Mouse (Mus musculus) spleen, postnatal 36 days (tissue): ENCODE data around the gene Ccdc148.

ENCODE experiments used
- DNase-seq, 2 experiments: peaks; one replicate each; pipeline ENCODE4 v3.0.0; 2022; ENCODE audit warnings: low spot score in 2 of 2, mixed read lengths in 1 of 2

The Ccdc148 gene

DNA sequence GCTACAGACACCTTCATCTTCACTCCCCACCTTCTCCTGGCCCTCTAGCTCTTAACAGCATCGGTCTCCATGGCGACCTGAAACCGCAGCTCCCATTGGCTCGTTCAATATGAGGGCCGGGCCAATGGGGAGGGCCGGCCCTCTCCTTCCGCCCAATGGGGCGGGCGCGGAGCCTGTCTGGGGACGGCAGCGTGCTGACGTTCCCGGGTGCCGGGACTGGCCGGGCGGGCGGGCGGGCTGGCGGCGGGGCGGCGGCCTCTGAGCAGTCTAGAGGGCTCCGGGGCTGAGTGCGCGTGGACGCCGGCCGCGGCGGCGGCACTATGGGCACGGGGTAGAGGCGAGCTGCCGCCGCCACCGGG lies at the start of gene Ccdc148, which contains the start of gene Pkp4:
TSS of gene Ccdc148 (minus strand) at position 79 of the 359 bp plus-strand sequence.
TSS of gene Pkp4 (plus strand) at position 246 of the 359 bp plus-strand sequence.
- DNase-seq, result peak; percentile 88 to 89

- no peak for DNase-seq
These were observed 47.8 kb upstream of the Ccdc148 start for GRCm38 (mm10) chr2:59208276-59208675.

GRCm38 (mm10) chr2:59207725-59208124 lies 47.2 kb upstream of the Ccdc148 start:
- no peak for DNase-seq

DNA sequence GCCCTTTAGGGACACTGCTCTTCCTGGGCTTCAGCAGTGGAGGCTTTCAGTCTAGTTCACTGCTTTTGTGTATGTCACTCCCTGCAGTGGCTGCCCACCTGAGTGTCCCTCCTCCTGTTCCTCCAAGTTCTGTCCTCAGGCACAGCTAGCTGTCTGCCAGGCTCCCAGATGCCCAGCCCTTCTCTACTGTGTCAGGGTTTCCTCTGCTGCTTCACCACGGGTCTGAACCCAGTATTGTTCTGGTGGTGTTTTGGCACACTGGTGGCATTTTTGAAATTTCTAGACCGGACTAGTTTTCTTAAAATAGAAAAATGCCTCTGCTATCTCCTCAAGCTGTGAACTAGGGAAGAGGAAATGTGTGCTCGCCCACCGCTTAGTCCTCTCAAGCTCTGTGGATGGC lies 46.8 kb upstream of the Ccdc148 start:
- DNase-seq, result no peak

- no peak for DNase-seq
These were observed 45.7 kb upstream of the Ccdc148 start for GRCm38 (mm10) chr2:59206190-59206589.

DNA sequence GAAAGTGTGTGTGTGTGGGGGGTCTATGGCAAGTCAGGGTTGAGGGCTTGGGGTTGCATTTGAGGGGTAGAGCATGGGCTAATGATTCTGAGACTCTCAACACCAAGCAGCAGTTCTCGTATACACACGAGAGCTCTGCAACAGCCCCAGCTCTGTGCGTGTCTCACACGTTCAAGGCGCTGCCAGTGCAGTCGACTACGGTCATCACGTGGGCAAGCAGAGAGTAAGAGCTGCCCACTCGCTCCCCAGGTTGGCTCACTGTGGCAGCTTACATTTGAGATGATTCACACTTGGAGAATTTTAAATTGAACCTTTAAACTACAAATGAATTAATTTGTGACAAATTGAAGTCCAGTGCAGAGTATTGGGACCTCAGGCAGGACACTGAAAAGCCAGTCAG lies 44.6 kb upstream of the Ccdc148 start:
- DNase-seq, result no peak

DNA sequence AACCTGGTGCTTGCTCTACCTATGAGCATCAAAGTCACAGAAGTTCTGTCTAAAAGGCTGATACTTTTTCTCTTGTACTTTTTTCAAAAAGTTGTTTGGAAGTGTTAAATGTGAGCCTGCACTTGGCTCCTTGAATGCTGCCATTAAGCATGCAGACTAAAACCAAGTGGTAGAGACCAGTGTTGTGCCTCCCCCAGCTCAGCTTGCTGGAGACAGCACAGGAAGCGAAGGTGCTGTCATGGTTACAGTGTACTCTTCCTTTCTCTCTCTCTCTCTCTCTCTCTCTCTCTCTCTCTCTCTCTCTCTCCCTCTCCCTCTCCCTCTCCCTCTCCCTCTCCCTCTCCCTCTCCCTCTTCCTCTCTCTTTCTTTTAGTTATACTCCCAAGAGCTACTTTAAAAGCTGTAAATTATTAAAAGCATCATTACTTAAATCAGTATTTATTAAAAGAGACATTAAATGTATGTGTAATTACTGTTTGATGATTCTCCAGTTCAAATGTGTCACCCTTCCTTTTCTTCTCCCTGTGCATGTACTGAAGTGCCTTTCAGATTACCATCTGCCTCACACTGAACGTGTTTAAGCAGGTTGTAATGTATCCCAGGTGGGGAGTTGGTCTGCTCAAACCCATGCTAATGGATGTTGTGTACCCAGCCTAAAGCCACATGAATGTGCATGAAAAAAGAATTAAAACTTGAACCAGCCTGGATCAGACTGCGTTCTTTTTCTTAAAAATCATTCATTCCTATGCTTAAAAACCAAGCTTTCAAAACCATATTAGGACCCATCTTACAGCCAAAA lies 43.3 kb upstream of the Ccdc148 start:
- DNase-seq, result no peak

DNA sequence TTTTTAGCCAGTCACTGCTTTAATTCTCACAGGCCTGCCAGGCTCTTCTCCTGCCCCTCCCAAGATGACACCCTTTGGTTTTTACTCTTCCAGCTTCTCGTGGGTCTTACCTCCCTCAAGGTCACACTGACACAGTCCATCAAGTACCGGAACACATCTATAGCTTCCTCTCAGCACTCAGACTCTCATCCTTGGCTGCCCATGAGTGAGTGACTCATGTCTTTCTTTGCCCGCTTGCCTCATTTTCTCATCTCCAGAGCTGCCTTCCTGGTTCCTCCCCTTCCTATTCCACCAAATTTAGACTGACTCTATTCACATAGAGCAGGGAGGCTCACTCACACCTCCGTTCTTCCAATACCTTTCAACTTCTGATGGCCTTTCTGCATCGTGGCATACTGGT lies 42.4 kb upstream of the Ccdc148 start:
- DNase-seq, result no peak

DNA sequence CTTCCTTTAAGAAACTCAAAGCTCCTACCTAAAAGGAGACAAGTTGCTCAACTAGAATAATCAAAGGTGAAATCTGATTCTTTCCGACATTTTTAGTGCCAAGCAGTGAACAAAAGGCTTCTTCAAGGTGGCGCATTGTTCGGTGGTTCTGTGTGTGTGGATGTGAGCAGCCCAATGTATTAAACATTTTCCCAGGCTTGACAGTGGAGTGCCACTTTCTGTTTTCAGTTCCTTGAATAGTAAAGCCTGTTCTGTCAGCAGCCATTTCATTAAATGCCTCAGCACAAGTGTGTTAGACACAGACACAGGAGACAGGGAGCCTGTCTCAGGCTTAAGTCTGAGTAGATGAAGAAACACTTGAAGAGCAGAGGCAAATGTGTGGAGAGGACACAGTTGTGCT lies 40.0 kb upstream of the Ccdc148 start:
- no peak for DNase-seq

- DNase-seq, result no peak
These were observed 39.0 kb upstream of the Ccdc148 start for GRCm38 (mm10) chr2:59199476-59199976.

DNA sequence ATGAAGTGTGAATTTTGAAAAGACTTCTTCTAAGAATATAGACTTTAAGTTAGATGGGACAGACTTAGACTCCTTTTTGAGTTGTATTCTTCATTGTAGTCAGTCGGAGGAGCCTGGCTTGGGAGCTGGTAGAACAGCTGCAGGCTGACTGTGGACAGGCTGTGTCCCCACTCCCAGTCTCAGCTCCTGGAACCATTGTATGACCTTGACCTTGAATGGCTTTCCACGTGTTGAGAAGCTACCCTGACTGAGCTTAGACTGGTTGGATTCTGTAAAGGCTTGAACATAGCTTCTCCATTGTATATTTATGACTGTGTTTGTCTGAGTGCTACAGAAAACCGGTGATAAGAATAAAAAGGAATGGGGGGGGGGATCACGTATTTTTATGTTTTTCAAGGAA lies 36.7 kb upstream of the Ccdc148 start:
- no peak for DNase-seq

GRCm38 (mm10) chr2:59193117-59193516 lies 32.6 kb upstream of the Ccdc148 start:
- DNase-seq, result no peak

GRCm38 (mm10) chr2:59191466-59191865 lies 31.0 kb upstream of the Ccdc148 start:
- no peak for DNase-seq

DNA sequence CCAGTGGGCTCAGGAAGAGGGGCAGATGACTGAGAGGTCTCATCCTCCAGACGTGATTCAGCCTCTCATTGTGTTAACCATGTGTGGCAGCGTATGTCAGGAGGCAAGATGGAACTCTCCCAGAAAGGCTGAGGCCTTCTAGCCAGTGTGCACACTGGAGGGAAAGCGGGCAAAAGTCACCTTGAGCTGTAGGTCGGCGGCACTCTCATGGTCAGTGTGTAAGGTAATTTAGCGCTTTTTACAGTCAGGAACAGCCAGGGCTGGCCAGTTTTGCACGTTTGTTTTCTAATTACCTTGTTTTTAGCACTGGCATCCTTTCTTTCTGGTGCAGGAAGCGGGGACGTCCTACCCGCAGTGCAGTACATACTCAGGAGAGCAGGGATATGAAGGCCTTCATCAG lies 29.7 kb upstream of the Ccdc148 start:
- no peak for DNase-seq

DNA sequence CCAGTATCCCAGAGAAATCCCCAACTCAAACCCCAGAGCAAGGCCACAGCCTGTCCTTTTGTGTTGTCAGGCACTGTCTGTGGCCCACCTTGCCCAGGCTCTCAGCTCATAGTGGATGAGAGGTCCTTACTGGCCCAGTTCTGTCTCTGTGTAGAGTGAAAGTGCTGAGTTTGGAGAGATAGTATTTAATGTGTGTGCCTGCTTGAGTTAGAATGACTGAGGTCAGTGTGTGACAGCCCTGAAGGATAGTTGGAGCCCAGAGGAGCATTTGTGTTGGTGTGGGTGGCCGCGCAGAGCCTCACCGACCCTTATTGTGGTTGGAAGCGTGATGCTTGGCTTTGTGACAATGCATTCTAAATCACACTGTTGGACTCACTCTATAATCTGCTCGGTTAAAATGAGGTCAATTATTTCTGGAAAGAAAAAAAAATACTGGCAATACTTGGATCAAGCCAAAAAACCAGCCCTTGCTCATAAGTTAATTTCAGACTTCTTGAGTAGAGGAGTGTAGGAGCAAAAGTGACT lies 29.2 kb upstream of the Ccdc148 start:
- no peak for DNase-seq

- no peak for DNase-seq
These were observed 27.8 kb upstream of the Ccdc148 start for GRCm38 (mm10) chr2:59188306-59188705.

- no peak for DNase-seq
These were observed 26.5 kb upstream of the Ccdc148 start for GRCm38 (mm10) chr2:59186966-59187365.

DNA sequence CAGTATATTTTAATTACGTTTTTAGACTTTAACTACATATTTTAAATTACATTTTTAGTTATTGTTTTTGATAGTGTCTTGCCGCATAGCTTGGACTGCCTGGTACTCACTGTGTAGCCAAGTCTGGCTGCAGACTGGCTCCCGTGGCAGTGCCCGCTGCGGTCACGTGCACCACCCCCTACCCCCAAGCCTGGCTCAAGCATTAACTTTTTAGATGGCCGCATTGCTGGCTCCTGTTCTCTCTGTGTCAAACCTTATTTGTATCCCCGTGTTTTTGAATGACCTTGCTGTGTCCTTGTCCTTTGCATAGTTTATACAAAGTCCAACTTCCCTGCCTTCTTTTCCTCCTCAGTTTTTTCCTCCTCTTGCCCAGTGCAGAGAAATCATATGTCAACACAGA lies 25.6 kb upstream of the Ccdc148 start:
- DNase-seq, result no peak

- DNase-seq, result no peak
These were observed 23.9 kb upstream of the Ccdc148 start for GRCm38 (mm10) chr2:59184107-59185064.

- no peak for DNase-seq
These were observed 23.1 kb upstream of the Ccdc148 start for GRCm38 (mm10) chr2:59183541-59183940.

DNA sequence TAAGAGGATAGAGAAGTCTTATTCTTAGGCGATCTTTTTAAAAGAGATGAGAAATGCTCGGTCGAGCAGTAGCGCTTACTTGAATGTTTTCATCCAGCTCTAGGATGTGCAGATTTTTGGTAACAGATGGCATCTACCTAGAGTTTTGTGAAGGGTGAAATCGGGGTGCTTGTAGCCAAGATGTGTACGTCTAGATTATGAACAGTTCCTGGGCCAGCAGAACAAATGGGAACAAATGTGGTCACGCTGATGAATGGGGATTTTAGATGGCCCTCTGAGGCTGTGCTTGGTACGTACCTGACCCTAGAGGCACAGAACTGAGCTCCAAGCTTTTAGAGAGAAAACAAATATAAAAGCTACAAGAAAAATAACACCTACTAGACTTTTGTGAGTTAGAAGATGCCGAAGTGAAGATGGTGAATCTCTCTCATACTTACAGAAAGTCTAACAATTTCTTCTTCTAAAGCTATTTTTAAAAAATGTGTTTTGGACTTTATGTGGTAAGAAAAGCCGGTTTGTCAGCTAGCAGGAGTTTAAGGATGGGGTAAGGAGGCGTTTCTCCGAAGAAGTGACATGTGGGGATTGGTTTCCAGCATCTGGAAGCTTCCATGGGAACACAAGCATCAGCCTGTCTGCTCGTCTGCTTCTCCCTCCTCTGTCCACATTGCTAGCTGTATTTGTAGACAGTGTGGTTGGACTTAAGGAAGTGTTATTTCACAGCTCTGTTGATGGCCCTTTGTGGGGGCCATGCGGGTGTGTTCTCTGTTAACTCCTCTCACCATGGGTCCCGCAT lies 21.0 kb upstream of the Ccdc148 start:
- DNase-seq, result no peak
